Mouse (Mus musculus): ENCODE results near the gene Bmt2. TPM values are rescaled to one million over a fixed set of nuclear protein-coding genes. Genes with fewer than 3 reads are reported as not detected.

Bmt2 gene
- polyA plus RNA-seq, 1 experiment from 2014 or later = 29.3 TPM

DNA sequence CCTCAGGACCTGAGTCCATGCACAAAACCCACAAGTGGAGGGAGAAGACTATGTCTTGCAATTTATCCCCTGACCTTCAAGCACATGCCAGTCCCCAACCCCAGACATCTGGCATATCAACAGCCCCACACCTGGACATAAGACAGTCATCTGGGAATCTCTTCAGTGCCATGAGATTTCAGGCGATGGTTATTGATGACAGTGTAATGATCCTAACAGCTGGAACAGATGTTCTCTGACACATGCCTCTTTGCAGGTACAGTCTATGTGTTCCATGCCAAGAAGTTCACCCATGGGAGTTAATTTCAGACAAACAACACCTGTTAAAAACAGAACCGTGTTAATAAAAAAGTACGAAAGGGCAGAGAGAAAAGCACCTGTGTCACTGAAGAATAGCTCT, 64.1 kb downstream of the Bmt2 start:
- no peak overlapping the region for H3K27ac ChIP-seq (replicated peaks)
- WGBS = 88% methylated on average over 3 of the region's 3 CpGs
- no peak for ATAC-seq (replicated peaks)
- no peaks in the 10 kb centered on the region for H3K27me3 ChIP-seq
- no peaks in the 10 kb centered on the region for H3K36me3 ChIP-seq
- no peak overlapping the region for H3K9ac ChIP-seq (replicated peaks)
- H3K4me1 ChIP-seq = peaks cover under 1% of the 10 kb centered on the region; the same call in 1 of the 2 replicates
- H3K4me2 ChIP-seq (replicated peaks) = no peak overlapping the region
- H3K4me3 ChIP-seq = no peak overlapping the region
- no peaks in the 10 kb centered on the region for H3K9me3 ChIP-seq

DNA sequence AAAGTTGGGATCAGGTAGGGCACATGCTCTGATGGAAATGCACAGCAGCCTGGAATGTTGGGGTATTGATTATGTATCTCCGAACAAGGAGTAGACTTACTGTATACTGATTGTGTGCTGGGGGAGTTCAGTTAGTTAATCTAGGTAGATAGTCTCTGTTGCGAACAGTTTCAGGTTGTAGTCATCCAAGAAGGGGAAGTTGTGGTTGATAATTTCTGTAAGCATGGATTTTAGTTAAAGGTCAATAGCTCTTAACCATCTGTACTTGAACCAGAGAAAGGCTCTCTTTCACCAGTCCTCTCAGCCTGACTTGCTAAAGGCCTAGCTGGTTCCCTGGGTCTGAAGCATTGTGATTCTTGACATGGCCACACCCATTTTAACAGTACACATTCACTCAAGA, 66.9 kb downstream of the Bmt2 start:
- H3K27ac ChIP-seq (replicated peaks) = no peak overlapping the region
- no peak overlapping the region for H3K4me3 ChIP-seq
- H3K27me3 ChIP-seq = no peaks in the 10 kb centered on the region
- H3K4me2 ChIP-seq (replicated peaks) = no peak overlapping the region
- no peaks in the 10 kb centered on the region for H3K9me3 ChIP-seq
- no peaks in the 10 kb centered on the region for H3K36me3 ChIP-seq
- no peak for ATAC-seq (replicated peaks)
- no peak overlapping the region for H3K9ac ChIP-seq (replicated peaks)
- 97% methylated on average over 2 of the region's 2 CpGs for WGBS
- peaks cover 14% of the 10 kb centered on the region for H3K4me1 ChIP-seq

DNA sequence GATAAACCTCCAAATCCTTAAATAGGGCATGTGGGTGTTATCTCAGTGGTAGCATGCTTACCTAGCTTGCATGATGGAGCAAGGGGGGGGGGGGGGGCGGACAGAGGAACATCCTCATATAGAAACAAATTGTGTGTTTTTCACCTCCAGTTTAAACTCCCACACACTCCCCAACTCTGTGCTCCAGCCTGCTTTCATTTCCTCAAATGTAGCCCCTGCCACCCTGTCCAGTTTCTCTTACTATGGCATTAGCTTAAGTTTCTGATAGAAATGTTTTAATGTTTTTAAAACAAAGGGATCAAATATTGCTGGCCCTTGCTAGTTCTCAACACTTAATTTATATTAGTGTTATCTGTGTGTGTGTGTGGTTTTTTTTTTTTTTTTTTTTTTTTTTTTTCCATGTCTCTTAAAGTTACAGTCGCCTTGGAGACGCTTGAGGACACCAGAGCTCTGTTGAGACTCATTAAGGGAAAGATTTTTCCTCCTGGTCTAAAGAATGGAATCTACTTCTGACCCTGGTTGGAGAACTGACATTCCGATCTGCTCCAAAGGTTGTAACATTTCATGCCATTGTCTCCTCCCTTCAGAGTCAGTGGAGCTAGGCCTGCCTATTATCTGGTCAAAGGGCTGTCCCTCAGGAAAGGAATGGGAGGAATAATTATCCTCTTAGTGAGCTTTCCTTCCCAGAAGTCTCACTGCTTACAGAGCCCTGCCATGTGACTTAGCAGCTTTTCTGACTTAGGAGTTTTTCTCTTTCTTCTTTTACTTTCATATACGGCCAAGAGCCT, 68.2 kb downstream of the Bmt2 start:
- no peaks in the 10 kb centered on the region for H3K36me3 ChIP-seq
- no peak overlapping the region for H3K9ac ChIP-seq (replicated peaks)
- no peak overlapping the region for H3K27ac ChIP-seq (replicated peaks)
- H3K4me1 ChIP-seq = peaks cover 17% of the 10 kb centered on the region
- no peak overlapping the region for H3K4me3 ChIP-seq
- H3K9me3 ChIP-seq = no peaks in the 10 kb centered on the region
- H3K4me2 ChIP-seq (replicated peaks) = no peak overlapping the region
- H3K27me3 ChIP-seq = no peaks in the 10 kb centered on the region
- WGBS = 58% methylated on average over 5 of the region's 5 CpGs
- no peak for ATAC-seq (replicated peaks)

DNA sequence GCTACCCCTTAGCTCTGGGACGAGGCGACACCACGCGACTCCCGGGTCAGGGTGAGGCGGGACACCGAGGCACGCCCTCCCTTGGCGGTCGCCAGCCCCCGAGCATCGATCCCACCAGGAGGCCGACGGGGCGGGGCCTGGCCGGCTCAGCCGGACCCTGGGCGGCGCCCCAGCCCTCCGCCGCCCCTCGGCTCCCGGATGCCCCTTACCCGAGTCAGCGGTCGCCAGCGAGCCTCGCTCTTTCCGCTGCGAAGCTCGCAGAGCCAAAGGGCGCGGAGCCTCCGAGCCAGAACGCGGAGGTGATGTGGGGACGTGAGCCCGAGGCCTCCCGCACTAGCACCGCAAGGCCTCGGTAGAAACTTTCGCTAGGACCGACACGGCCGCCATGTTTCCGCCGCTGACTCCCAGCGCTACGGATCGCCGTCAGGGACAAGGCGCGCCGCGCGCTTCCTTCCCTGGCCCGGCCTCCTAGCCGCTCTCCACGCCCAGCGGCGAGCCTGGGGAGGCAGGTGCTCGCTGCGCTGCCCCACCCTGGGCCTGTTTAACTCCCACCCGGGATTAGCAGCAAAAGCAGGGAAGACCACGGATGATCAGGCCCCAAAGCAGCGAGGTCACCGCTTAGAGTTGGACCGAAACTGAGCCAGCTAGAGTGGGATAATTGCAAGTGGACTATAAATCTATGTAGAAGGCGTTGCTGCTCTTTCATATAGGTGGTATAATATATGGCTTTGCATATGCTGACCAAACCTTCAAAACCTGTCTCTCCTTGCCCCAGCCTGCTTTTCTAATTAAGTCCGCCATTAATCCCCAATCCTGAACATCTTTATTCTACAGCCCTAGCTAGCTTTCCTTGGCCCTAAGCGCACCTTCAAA, 69.9 kb downstream of the Bmt2 start, which contains the start of gene Tmem168:
Gene Tmem168, minus strand, starts transcription at position 480 of the 873 bp plus-strand sequence.
- H3K4me2 ChIP-seq (replicated peaks) = peak within 1 kb of the TSS; percentile 63
- H3K9ac ChIP-seq (replicated peaks) = peak within 1 kb of the TSS; percentile 72
- H3K4me3 ChIP-seq = peak within 1 kb of the TSS; percentile 84
- H3K4me1 ChIP-seq = peaks cover 17% of the 10 kb centered on the region
- no peaks in the 10 kb centered on the region for H3K36me3 ChIP-seq
- WGBS = 2% methylated on average over 70 of the region's 71 CpGs
- H3K27ac ChIP-seq (replicated peaks) = peak within 1 kb of the TSS; percentile 87
- H3K27me3 ChIP-seq = no peaks in the 10 kb centered on the region
- no peaks in the 10 kb centered on the region for H3K9me3 ChIP-seq
- peak; percentile 96 for ATAC-seq (replicated peaks)

DNA sequence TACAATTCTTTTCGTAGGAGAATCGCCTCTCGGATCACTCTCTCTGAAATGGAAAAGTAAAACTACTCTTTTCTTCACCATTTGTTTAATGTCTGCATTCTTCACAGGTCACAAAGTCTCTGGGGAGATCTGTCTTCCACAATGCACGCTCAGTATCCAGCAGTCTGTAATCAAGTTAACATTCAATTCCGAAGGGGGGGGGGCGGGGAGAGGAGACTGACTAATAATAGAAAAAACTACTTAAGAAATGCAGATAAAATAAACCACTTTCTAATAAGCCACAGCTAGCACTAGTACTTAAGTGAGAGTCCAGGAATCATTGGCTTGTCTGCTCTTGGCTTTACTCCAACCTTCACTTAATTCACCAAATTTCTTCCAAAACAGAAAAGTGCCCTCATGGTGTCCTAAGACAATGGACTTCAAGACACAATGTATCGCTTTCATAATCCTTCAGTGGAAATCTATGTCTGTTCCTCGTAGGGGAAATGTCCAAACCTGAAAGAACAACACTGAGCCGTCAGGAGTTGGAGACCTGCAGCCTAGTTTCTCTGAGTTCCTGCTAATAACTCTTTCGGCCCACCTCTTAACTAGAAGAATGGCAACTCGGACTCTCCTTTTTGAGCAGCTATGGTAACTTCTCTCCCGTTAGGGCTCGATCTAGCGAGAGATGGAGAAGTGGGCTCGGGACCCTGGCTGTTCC, 70.7 kb downstream of the Bmt2 start:
- 14% methylated on average over 15 of the region's 15 CpGs for WGBS
- Histone ChIP-seq H3K9me3 (no peaks in the 10 kb centered on the region), H3K36me3 (peaks cover 6% of the 10 kb centered on the region; the same call in 1 of the 2 replicates), H3K27ac (replicated peaks) (peak overlapping the region; percentile 87), H3K27me3 (no peaks in the 10 kb centered on the region), H3K4me1 (peaks cover 17% of the 10 kb centered on the region), H3K4me2 (replicated peaks) (peak overlapping the region; percentile 63), H3K4me3 (peak overlapping the region; percentile 84), H3K9ac (replicated peaks) (peak overlapping the region; percentile 72)
- ATAC-seq (replicated peaks) = no peak

DNA sequence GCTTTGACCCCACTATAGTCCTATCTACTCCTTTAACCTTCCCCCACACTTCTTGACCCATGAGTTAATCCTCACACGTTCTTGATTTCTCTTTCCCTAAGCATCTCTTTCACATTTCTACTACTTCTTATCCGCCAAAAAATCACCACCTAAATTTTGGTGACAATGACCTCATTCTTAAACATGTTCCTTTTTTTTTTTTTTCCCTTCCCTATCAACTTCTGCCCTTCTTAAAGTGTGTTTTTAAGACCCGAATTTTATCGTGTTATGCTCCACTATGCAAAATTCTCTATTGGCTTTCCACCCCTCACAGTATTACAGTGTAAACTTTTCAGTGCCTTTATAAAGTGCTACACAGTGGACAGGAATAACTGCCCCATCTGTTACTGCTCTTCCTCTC, 71.4 kb downstream of the Bmt2 start:
- 80% methylated on average over 4 of the region's 4 CpGs for WGBS
- H3K9ac ChIP-seq (replicated peaks) = 0 out of 2 replicates have a peak overlapping the region, but pooled peaks have one; percentile 10

DNA sequence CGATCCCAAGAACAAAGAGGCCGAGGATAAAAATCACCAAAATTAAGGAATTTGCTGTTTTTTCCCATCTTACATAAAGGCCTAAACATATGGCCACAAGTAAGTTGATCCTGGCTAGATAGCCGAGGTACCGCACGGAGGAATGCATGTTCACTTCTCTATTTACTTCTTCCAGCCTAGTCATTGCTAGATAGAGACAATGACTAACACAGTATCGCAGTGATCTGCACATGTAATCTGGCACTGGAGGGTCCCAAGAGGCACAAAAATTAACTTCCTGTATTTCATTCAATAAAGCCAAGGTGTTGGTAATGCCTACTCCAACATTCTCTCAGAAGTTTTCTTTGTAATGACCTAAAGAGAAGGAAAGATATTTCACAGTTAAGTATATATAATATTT, 74.6 kb downstream of the Bmt2 start:
- peaks cover 26% of the 10 kb centered on the region for H3K4me1 ChIP-seq
- no peak for ATAC-seq (replicated peaks)
- 97% methylated on average over 6 of the region's 6 CpGs for WGBS
- no peak overlapping the region for H3K27ac ChIP-seq (replicated peaks)
- H3K9me3 ChIP-seq = no peaks in the 10 kb centered on the region
- H3K9ac ChIP-seq (replicated peaks) = no peak overlapping the region
- H3K36me3 ChIP-seq = peaks cover 6% of the 10 kb centered on the region; the same call in 1 of the 2 replicates
- no peaks in the 10 kb centered on the region for H3K27me3 ChIP-seq
- H3K4me3 ChIP-seq = no peak overlapping the region
- H3K4me2 ChIP-seq (replicated peaks) = no peak overlapping the region

More for the DNA sequence above, 71.4 kb downstream of the Bmt2 start:
- Histone ChIP-seq H3K36me3 (peaks cover 6% of the 10 kb centered on the region; the same call in 1 of the 2 replicates), H3K4me2 (replicated peaks) (peak overlapping the region; percentile 63), H3K4me3 (peak overlapping the region; percentile 84), H3K27ac (replicated peaks) (no peak overlapping the region), H3K27me3 (no peaks in the 10 kb centered on the region), H3K9me3 (no peaks in the 10 kb centered on the region), H3K4me1 (peaks cover 22% of the 10 kb centered on the region)
- ATAC-seq (replicated peaks) = no peak

DNA sequence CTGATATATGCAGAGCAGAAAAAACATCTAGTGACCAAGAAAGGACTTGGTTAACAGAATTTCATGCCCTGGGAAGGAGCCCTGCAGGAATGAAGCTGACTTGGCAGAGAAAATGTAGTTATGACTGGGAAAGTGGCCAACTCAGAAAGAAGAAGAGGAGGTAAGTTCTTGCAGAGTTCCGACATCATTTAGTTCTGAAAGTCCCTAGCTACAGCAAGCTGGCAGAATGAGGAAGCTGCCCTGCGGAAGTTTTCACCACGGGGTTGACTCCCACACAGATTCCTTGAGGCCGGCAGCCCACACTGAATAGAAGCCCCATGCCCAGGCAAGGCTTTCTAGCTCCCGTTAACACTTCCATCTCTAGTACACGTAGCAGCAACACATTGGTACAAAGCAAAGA, 76.2 kb downstream of the Bmt2 start:
- Histone ChIP-seq H3K36me3 (peaks cover 6% of the 10 kb centered on the region; the same call in 1 of the 2 replicates), H3K4me1 (peaks cover 20% of the 10 kb centered on the region), H3K27ac (replicated peaks) (no peak overlapping the region), H3K4me3 (no peak overlapping the region), H3K27me3 (no peaks in the 10 kb centered on the region), H3K9ac (replicated peaks) (no peak overlapping the region), H3K4me2 (replicated peaks) (no peak overlapping the region), H3K9me3 (no peaks in the 10 kb centered on the region)
- no peak for ATAC-seq (replicated peaks)
- 76% methylated on average over 6 of the region's 6 CpGs for WGBS

DNA sequence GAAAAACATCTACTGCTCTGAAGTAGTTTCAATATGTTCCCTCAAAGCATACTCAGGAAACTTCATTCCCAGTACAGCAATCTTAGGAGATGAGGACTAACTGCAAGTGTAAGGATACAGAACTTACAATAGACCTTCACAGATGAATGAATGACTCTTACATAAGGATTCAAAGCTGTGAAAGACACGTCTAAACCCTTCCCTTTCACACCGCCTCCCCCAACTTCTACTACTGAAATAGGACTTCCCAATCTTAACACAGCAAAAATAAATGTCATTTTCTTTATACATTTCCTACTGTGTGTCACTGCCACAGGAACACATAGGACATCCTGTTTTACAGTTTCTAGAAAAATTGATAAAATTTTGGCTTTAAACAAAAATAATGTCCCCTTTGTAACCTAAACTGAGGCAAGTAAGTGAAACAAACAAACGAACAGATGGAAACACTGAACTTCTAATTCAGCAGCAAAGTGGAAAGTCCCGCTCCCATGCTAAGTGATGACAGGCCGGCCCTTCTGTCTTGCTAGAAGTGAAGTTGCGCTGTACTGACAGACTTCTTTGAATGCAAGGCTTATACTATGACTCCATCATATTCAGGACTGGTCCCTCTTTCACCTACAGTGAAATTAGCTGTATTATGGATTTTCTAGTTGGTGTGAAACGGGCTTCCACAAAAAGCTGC, 79.4 kb downstream of the Bmt2 start:
- 75% methylated on average over 7 of the region's 7 CpGs for WGBS
- no peak for ATAC-seq (replicated peaks)

DNA sequence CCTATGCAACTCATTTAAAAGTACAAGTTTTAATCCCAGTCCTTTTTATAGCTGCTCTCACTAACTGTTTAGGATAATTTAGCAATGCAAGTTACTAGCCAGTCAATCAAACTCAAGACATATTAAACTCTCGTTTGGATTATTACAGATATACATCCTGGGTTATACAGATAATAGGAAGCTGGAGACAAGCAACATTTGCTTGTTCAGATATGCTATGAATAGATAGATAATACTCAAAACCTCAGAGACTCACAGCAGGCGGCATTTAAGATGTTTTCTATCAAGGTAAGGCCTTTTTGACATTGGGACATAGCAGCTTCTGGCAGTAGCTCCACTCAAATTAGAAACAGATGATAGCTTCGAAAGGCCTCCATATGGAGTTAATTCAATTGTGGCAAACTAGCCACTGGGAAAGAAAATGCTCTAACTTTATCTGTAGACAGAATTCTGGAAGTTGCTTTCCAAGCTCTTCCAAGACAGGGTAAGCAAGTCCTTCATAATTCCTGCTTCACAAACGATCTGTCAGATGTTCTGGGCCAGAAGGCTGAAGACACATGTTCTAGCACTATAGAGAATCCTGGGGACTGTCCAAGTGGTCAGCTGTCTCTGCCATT, 84.9 kb downstream of the Bmt2 start:
- Histone ChIP-seq H3K9me3 (no peaks in the 10 kb centered on the region), H3K36me3 (peaks cover 39% of the 10 kb centered on the region), H3K4me1 (no peaks in the 10 kb centered on the region), H3K9ac (replicated peaks) (no peak overlapping the region), H3K4me3 (no peak overlapping the region), H3K4me2 (replicated peaks) (no peak overlapping the region), H3K27me3 (no peaks in the 10 kb centered on the region), H3K27ac (replicated peaks) (no peak overlapping the region)
- WGBS = 85% methylated on average over 4 of the region's 4 CpGs
- no peak for ATAC-seq (replicated peaks)

More for the DNA sequence above, 79.4 kb downstream of the Bmt2 start:
- peaks cover 18% of the 10 kb centered on the region for H3K36me3 ChIP-seq
- H3K27ac ChIP-seq (replicated peaks) = no peak overlapping the region
- H3K27me3 ChIP-seq = no peaks in the 10 kb centered on the region
- H3K4me2 ChIP-seq (replicated peaks) = no peak overlapping the region
- H3K9ac ChIP-seq (replicated peaks) = no peak overlapping the region
- no peak overlapping the region for H3K4me3 ChIP-seq
- H3K9me3 ChIP-seq = no peaks in the 10 kb centered on the region
- peaks cover 16% of the 10 kb centered on the region for H3K4me1 ChIP-seq

DNA sequence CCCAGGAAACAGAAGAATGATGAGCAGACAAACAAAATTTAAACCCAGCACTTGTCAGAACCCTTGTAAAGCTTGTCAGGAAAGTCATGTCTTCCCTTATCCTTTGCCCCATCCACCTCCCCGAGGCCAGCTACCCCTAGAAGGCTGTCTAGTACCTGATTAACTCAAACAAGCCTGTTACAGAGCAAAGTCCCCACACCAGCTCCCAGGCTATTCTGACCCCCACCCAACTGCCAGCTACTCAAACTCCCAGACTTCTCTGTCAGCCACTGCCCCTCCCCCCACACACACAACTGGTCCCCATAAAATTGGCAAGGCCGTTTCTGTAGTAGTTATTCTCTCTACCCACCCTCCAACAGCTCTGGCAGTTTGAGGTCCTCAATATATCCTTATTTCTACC, 91.2 kb downstream of the Bmt2 start:
- 59% methylated on average over 2 of the region's 2 CpGs for WGBS

More for the DNA sequence above, 91.2 kb downstream of the Bmt2 start:
- Histone ChIP-seq H3K27me3 (no peaks in the 10 kb centered on the region), H3K4me3 (no peak overlapping the region), H3K27ac (replicated peaks) (no peak overlapping the region), H3K9ac (replicated peaks) (no peak overlapping the region), H3K36me3 (peaks cover 24% of the 10 kb centered on the region), H3K4me1 (no peaks in the 10 kb centered on the region), H3K4me2 (replicated peaks) (no peak overlapping the region), H3K9me3 (no peaks in the 10 kb centered on the region)
- ATAC-seq (replicated peaks) = no peak

Data from forebrain, embryonic 15.5 days (tissue).